In genomic region chr7:19084277-19084771, GRCm38 (mm10) we compare ENCODE assay signal across 9 mouse cellular contexts. TPM values are rescaled to one million over a fixed set of nuclear protein-coding genes. Genes with fewer than 3 reads are reported as not detected.
DNase-seq lines count a peak whose midpoint lies in the region; ATAC-seq lines count a peak whose summit lies in the region.
"Had no signal": no experiment of that assay in that cellular context is flagged by ENCODE, and none has a peak within 500 bp of the region (broad histone marks: within the 10 kb centered on the region; RNA-seq: fewer than 3 reads in every experiment).

No protein-coding gene starts in this region.

- H3K27ac ChIP-seq in hindbrain, embryonic 15.5 days (replicated peaks) = no peak overlapping the region
- H3K27ac ChIP-seq in hindbrain, embryonic 12.5 days = no peak overlapping the region

- DNase-seq in adrenal gland, postnatal 14 days = peak; percentile 52
- DNase-seq in heart, postnatal 4 days = peak; percentile 37
- no peak for DNase-seq in frontal cortex, adult 2 months (ENCODE audit: extremely low spot score in 1 of 2, low spot score in 1 of 2)
- DNase-seq in right cerebral cortex, adult 2 months (ENCODE audit: low spot score in 2 of 2) = no peak
- DNase-seq in right cerebral cortex, postnatal 10 days (ENCODE audit: low spot score in 2 of 2) = no peak

- ATAC-seq in hindbrain, embryonic 15.5 days (ENCODE audit: low FRiP score, low read depth) = no peak
- no peak for ATAC-seq in hindbrain, embryonic 12.5 days (ENCODE audit: low FRiP score)
- ATAC-seq in monocyte, adult 5-6 weeks (replicated peaks; ENCODE audit: insufficient number of reproducible peaks, low FRiP score, low TSS enrichment, poor library complexity, severe bottlenecking) = peak; percentile 80

- WGBS in hindbrain, embryonic 15.5 days = 73% methylated on average over 6 of the region's 6 CpGs
- 79% methylated on average over 6 of the region's 6 CpGs for WGBS in hindbrain, embryonic 12.5 days

- peaks cover 48% of the 10 kb centered on the region for H3K36me3 ChIP-seq in hindbrain, embryonic 15.5 days
- peaks cover 65% of the 10 kb centered on the region for H3K36me3 ChIP-seq in hindbrain, embryonic 12.5 days

- peak overlapping the region; percentile 17; the same call in 1 of the 2 replicates for H3K4me2 ChIP-seq in hindbrain, embryonic 15.5 days
- no peak overlapping the region for H3K4me2 ChIP-seq in hindbrain, embryonic 12.5 days (replicated peaks)

- H3K9ac ChIP-seq in hindbrain, embryonic 15.5 days = no peak overlapping the region
- H3K9ac ChIP-seq in hindbrain, embryonic 12.5 days = no peak overlapping the region

- peaks cover 23% of the 10 kb centered on the region for H3K4me1 ChIP-seq in hindbrain, embryonic 15.5 days (replicated peaks)
- H3K4me1 ChIP-seq in hindbrain, embryonic 12.5 days = peaks cover 42% of the 10 kb centered on the region

- H3K4me3 ChIP-seq in hindbrain, embryonic 15.5 days = no peak overlapping the region
- H3K4me3 ChIP-seq in hindbrain, embryonic 12.5 days = no peak overlapping the region

- H3K27me3 ChIP-seq in hindbrain, embryonic 15.5 days = no peaks in the 10 kb centered on the region
- peaks cover 5% of the 10 kb centered on the region for H3K27me3 ChIP-seq in hindbrain, embryonic 12.5 days

- H3K9me3 ChIP-seq in hindbrain, embryonic 15.5 days = no peaks in the 10 kb centered on the region
- no peaks in the 10 kb centered on the region for H3K9me3 ChIP-seq in hindbrain, embryonic 12.5 days (replicated peaks)

RNA-seq across cellular contexts. Expression of gene Dmpk, which starts 0.7 kb away (rescaled TPM):
- 10.5 and 10.9 TPM in 2 replicates for polyA plus RNA-seq in hindbrain, embryonic 15.5 days (2015; fragmentation: Nextera tagmentation; extraction: Ambion mirVana)
- polyA plus RNA-seq in hindbrain, embryonic 12.5 days (2016; fragmentation: Nextera tagmentation; extraction: Ambion mirVana) = 13.4 and 14.6 TPM in 2 replicates
- total RNA-seq in adrenal gland, postnatal 14 days (2021) = 64.2 and 65.6 TPM in 2 replicates
- total RNA-seq in heart, postnatal 4 days (2021) = 100 to 1,000 TPM; 188 to 201 TPM
- total RNA-seq in monocyte, adult 5-6 weeks (2017) = 0.97 to 1.5 TPM in 2 of 3 replicates, not detected in the other
- 50.3 and 59.6 TPM in 2 replicates for polyA plus RNA-seq in frontal cortex, adult 2 months (2012; rRNA removed)

RNA-seq across cellular contexts. Expression of gene Dmwd, which starts 8.3 kb away (rescaled TPM):
- 36.2 and 42.5 TPM in 2 replicates for polyA plus RNA-seq in hindbrain, embryonic 15.5 days (2015; fragmentation: Nextera tagmentation; extraction: Ambion mirVana)
- 20.1 and 23.6 TPM in 2 replicates for polyA plus RNA-seq in hindbrain, embryonic 12.5 days (2016; fragmentation: Nextera tagmentation; extraction: Ambion mirVana)
- total RNA-seq in adrenal gland, postnatal 14 days (2021) = 45.7 and 47.7 TPM in 2 replicates
- total RNA-seq in heart, postnatal 4 days (2021) = 10 to 100 TPM; 60.3 to 62.9 TPM
- total RNA-seq in monocyte, adult 5-6 weeks (2017) = 0.39 to 3.2 TPM (median 0.43 TPM) in 3 replicates
- polyA plus RNA-seq in frontal cortex, adult 2 months (2012; rRNA removed) = 174 and 178 TPM in 2 replicates

RNA-seq across cellular contexts. Expression of gene Six5, which starts 10.1 kb away (rescaled TPM):
- 2.5 and 2.6 TPM in 2 replicates for polyA plus RNA-seq in hindbrain, embryonic 15.5 days (2015; fragmentation: Nextera tagmentation; extraction: Ambion mirVana)
- 9.1 and 9.7 TPM in 2 replicates for polyA plus RNA-seq in hindbrain, embryonic 12.5 days (2016; fragmentation: Nextera tagmentation; extraction: Ambion mirVana)
- total RNA-seq in adrenal gland, postnatal 14 days (2021) = 13.3 and 15.3 TPM in 2 replicates
- total RNA-seq in heart, postnatal 4 days (2021) = 10 to 100 TPM; 10.3 to 10.4 TPM
- not detected in 3 replicates for total RNA-seq in monocyte, adult 5-6 weeks (2017)
- 5.4 and 5.7 TPM in 2 replicates for polyA plus RNA-seq in frontal cortex, adult 2 months (2012; rRNA removed)

RNA-seq across cellular contexts. Expression of gene Rsph6a, which starts 29.8 kb away (rescaled TPM):
- polyA plus RNA-seq in hindbrain, embryonic 15.5 days (2015; fragmentation: Nextera tagmentation; extraction: Ambion mirVana) = 0.16 and 0.31 TPM in 2 replicates
- not detected in 2 replicates for polyA plus RNA-seq in hindbrain, embryonic 12.5 days (2016; fragmentation: Nextera tagmentation; extraction: Ambion mirVana)
- not detected in 2 replicates for total RNA-seq in adrenal gland, postnatal 14 days (2021)
- total RNA-seq in heart, postnatal 4 days (2021) = not detected
- not detected in 3 replicates for total RNA-seq in monocyte, adult 5-6 weeks (2017)
- 0.14 and 0.17 TPM in 2 replicates for polyA plus RNA-seq in frontal cortex, adult 2 months (2012; rRNA removed)

RNA-seq across cellular contexts. Expression of gene Gm4969, which starts 33.8 kb away (rescaled TPM):
- polyA plus RNA-seq in hindbrain, embryonic 15.5 days (2015; fragmentation: Nextera tagmentation; extraction: Ambion mirVana) = 6.9 and 8.1 TPM in 2 replicates
- polyA plus RNA-seq in hindbrain, embryonic 12.5 days (2016; fragmentation: Nextera tagmentation; extraction: Ambion mirVana) = 1.8 TPM in 2 replicates
- total RNA-seq in adrenal gland, postnatal 14 days (2021) = 0.19 TPM in 1 of 2 replicates, not detected in the other
- total RNA-seq in heart, postnatal 4 days (2021) = under 1 TPM; 0.33 to 0.56 TPM
- not detected in 3 replicates for total RNA-seq in monocyte, adult 5-6 weeks (2017)
- 1.1 and 1.4 TPM in 2 replicates for polyA plus RNA-seq in frontal cortex, adult 2 months (2012; rRNA removed)
- polyA plus RNA-seq: large intestine, adult 2 months had no signal

Comparison
In these comparisons a context has a peak if more than half of its experiments do, and no peak if none do; other contexts are left out.
1. DNase-seq: peak in adrenal gland, postnatal 14 days (single experiment) and heart, postnatal 4 days (single experiment); none in frontal cortex, adult 2 months (0 of 2), right cerebral cortex, adult 2 months (0 of 2) and right cerebral cortex, postnatal 10 days (0 of 2).
2. RNA of gene Dmpk, which starts 0.7 kb away (total RNA-seq): 188 to 201 TPM in heart, postnatal 4 days and 64.2 to 65.6 TPM in adrenal gland, postnatal 14 days; 0.97 to 1.5 TPM in monocyte, adult 5-6 weeks; every median in the first group is over 10 times any median in the second.
3. RNA of gene Dmwd, which starts 8.3 kb away (total RNA-seq): 60.3 to 62.9 TPM in heart, postnatal 4 days and 45.7 to 47.7 TPM in adrenal gland, postnatal 14 days; 0.39 to 3.2 TPM in monocyte, adult 5-6 weeks; every median in the first group is over 10 times any median in the second.
4. RNA of gene Six5, which starts 10.1 kb away (total RNA-seq): 13.3 to 15.3 TPM in adrenal gland, postnatal 14 days and 10.3 to 10.4 TPM in heart, postnatal 4 days; not detected in monocyte, adult 5-6 weeks; every median in the first group is over 10 times any median in the second.